Mouse (Mus musculus) layer of hippocampus, adult 8-10 months (tissue): ENCODE data around the gene Ifnar1. TPM values are rescaled to one million over a fixed set of nuclear protein-coding genes. Genes with fewer than 3 reads are reported as not detected.

ENCODE experiments used
- DNase-seq, 2 experiments: peaks; one replicate each; pipeline ENCODE4 v3.0.0; 2022; ENCODE audit warnings: low spot score in 2 of 2
- microRNA-seq, 2 experiments: library from miRNA; unstranded; fragments of <30 nt; microRNA quantifications; one replicate each; pipeline ENCODE4 v1.2.0; 2022
- total RNA-seq, 4 experiments: library from RNA; stranded (reverse); gene quantifications; 2 replicates each; pipeline ENCODE4 v1.2.4; 2022

Ifnar1 gene
- total RNA-seq, 4 experiments from 2014 or later, result 44.9 to 54.0 (median 48.4) TPM

DNA sequence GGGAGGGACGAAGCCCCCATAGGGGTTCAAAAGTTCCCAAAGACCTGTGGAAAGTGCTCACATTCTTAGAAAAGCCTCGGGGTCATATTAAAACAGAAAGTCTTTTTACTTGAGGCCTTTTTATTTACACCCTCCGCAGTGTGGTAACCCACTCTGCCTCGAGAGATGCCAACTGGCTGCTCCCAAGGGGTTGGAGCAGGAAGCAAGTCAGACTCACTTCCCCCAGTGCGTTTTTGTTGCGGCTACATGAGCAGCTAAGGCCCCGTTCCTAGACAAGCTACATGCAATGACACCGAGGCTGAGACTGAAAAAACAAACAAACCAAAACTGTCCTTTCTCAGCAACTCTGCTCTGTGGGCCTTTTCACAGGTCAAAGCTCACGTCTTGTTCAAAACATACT lies 53.5 kb downstream of the Ifnar1 start:
- DNase-seq, result no peak

DNA sequence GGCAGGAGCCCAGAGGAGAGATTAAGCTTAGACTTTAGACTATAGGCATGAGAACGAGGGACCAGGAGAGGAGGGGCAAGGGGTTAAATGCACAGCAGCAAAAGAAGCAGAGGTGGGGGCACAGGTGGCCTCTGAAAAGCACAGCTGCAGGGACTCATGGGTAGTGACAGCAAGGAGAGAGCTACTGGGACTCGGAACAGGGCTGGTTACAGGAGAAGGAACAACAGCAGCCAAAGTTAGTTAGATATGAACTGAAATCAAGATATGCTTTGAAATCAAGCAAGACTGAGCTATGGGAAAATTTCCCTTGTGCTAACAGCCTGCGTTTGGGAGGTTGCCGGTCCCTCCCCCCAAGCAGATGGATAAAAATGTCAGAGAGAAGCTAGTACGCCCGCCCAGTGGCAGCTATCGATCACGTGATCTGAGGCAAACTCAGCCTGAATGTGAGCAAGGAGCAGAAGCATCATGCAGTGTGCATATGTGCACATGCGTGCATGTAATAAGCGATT lies 56.6 kb downstream of the Ifnar1 start:
- peak; percentile 63 to 64 for DNase-seq

DNA sequence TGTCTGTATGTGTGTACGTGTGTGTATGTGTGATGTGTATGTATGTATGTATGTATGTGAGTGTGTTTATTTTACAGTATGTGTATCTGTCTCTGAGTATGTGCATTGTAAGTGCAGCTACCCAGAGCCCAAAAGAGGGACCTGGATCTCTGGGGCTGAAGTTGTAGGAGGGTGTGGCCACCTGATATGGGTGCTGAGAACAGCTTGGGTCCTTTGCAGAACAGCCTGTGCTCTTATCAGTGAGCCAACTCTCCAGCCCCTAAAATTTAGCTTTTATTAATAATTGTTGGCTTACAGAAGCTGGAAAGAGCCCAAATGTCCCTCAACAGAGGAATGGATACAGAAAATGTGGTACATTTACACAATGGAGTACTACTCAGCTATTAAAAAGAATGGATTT lies 58.6 kb downstream of the Ifnar1 start:
- DNase-seq, result no peak

DNA sequence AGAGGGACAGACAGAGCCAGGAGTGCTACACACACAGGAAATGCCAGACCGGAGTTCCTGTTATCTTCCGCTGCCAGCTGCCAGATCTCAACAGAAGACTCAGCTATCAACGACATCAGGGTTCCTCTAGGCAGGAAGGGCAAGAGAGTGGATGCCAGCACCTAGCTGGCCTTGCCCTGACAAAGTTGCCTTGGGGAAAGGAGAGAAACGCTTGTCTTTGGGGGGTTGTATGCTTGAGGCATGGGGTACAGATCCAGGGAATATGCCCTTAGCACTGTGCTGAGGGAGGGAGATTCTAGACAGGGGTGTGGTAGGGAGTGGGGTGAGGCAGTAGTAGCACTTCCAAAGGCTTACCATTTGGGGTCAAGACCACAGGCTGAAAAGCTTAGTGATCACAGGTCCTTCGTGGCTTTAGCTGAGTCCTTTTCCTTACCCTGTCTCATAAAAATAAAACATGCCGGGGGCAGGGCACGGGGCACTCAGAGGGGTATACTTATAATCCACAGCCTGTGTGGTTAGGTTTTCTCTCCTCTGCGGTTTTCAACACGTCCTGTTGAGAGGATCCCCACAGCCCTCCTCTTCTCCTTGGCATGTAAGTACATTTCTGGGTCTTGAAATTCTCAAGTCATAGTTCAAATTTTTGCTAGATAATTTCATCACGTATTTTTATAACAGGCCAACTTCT lies 60.7 kb downstream of the Ifnar1 start:
- no peak for DNase-seq

DNA sequence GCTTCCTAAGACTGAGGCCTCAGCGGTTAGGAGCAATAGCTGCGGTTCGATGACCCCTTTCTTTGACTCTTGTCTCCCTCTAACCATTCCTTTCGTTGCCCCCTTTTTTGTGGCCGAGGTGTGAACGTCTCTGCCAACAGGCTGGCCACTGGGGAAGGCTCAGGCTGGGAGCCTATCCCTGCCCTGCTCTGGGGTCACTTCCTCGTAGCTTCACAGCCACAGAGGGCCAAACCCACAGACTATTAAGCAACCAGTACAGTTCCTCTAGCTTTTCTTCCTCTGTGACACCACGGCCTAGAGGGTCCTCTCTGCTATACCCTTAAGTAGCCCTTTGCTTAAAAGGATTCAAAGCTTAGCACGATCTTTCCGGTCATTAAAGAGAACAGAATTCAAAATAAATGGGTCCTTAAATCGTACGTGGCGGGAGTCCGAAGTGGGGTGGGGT lies 61.4 kb downstream of the Ifnar1 start:
- no peak for DNase-seq

DNA sequence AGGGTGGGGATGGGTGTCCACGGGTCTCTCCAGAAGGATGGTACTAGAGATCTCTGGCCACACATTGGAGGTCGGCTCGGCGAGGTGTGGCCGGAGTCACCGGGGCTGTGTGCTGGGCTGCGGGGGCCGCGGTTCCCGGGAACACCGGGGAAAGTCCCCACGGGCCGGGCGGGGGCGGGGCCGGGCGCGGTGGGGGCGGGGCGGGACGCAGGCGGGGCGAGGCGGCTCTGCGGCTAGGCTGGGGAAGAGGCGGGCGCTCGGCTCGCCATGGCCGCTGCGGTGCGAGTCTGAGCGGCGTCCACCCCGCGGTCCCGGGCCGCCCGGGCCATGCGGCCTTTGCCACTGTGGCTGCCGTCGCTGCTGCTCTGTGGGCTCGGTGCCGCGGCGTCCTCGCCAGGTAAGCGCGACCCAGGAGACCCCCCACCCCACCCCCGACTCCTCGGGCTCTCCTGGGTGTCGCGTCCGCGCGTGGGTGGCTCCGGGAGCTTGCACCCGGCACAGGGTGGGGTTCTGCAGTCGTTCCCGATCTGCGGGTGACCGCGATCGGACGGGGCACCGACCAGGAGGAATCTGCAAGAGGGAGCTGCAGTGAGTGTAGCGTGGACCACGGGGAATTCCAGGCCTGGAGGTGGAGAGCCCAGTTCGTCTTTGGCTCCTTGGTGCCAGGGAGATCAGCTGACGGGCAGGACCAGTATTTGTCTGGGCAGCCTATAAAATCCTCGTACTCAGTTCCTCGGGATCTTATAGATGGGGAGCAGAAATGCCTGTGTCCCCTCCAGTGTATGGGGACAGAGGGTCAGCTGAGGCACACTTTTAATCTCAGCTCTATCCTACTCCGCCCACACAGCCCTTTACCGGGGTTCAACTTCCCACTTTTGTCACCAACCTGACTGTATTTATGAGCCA lies 62.1 kb downstream of the Ifnar1 start, which contains the start of gene Ifngr2:
Gene Ifngr2 (plus strand): TSS at position 237 of the 906 bp plus-strand sequence.
- DNase-seq, result peak in 1 of 2 experiments; percentile 32

DNA sequence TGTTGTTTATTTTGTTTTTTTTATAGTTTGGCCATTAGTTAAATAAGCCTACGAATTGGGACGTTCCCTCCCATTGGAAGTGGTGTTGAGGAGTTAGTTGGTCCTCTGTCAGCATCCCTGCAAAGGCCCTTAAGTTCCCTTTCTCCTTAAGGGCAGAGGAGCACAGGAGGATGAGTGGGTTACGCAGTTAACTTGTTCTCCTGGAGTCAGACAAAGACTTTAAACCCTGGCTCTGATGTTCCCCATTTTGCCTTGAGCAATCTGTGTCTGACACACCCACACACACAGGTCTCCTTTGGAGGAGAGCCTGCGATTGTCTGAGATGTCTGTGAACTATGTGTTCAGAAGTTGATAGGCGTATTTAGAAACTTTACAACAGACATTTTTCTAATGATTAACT lies 62.9 kb downstream of the Ifnar1 start:
- no peak for DNase-seq

DNA sequence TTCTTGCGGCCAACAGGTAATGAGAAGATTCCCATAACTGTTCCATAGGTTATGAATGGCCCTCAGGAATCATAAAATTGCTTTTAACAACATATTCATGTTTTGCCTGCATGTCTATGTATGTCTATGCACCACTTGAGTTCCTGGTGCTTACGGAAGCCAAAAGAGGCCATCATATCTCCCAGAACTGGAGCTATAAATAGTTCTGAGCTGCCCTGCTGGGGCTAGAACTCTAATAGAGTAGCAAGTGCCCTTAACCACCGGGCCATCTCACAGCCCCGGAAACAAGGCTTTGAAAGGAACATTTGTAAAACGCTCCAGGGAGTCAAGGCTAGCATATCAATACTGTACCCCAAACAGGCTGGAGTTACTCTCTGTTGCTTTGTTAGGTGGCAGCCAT lies 63.5 kb downstream of the Ifnar1 start:
- no peak for DNase-seq

DNA sequence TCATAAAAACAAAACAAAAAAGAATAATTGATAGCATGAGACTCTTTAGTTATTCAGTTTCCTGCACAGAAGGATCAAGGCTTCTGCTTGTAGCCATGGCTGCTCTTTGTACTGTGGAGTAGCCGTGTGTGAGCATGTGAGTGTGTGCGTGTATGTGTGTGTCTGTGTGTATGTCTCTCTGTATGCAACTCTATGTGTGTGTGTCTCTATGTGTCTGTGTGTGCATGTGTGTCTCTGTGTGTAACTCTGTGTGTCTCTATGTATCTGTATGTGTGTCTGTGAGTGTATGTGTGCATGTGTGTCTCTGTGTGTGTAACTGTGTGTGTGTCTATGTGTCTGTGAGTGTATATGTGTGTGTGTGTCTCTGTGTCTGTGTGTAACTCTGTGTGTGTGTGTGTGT lies 64.0 kb downstream of the Ifnar1 start:
- DNase-seq, result no peak

DNA sequence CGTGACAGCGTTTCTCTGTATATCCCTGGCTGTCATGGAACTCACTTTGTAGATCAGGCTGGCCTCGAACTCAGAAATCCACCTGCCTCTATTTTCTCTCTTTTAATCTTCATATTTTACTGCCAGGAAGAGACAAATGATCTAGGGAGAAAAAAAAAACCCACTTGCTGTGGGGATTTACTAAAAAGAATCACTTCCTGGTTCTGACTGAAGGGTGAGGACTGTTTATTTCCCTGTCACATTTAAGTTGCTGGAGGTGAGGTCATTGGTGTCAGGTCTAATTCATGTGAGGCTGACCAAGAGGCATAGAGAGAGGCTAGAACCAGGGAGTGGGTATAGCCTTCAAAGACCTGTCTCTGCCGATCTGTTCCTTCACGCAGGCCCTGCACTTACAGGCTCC lies 64.6 kb downstream of the Ifnar1 start:
- no peak for DNase-seq

DNA sequence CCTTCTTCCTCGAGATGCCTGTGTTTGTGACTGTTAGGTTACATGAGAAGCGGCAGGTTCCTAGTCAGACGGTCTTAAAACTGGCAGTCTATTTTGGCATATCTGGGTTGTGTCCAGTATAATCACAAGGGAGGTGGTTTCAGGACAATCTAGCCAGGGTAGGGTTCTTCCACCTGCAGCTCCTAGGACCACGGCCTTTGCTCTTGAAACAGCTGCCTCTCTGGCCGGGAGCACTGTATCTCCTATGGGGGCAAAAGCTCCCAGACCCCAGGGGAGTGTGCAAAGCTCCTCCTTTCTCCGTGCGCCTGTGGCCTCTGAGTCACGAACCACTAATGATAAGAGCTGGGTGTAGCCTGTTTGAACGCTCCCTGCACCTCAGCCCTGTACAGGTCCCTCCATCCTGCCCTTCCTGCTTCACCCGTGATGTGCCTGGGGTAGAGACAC lies 66.1 kb downstream of the Ifnar1 start:
- no peak for DNase-seq

DNA sequence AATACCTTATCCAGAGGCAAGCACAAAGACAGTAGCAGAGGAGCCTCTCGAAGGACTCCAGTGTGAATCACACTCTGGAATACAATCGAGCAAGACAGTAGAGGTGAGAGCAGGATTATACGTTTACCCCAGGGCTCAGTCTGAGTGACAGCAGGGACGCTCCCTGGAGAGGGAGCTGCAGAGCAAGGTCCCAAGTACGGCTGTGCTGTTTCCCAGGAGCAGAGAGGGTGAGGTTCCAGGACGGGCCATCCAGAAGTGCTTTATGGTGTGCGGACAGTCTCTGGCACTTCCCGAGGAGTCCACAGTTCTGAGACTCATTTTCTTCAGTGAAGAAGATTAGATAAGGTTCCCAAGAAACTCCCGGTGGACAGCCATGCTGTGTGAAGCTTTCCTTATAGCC lies 67.0 kb downstream of the Ifnar1 start:
- no peak for DNase-seq

DNA sequence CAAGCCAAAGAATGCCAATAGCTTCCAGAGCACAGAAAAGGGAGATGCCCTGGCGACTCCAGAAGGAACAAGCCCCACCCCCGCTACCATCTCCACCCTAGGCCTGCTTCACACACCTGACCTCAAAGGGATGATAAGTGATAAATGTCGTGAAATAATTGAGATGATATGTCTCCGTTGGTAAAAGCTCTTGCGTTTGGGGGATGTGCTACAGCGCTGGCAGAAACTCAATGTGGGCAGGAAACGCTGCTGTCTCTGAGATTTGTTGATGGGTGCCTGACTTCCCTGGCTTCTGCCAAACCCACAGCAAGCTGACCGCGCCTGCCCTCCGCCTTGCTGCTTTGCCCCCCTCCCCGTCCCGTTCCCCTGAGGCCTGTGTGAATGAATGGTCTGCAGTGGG lies 68.6 kb downstream of the Ifnar1 start:
- DNase-seq, result no peak

DNA sequence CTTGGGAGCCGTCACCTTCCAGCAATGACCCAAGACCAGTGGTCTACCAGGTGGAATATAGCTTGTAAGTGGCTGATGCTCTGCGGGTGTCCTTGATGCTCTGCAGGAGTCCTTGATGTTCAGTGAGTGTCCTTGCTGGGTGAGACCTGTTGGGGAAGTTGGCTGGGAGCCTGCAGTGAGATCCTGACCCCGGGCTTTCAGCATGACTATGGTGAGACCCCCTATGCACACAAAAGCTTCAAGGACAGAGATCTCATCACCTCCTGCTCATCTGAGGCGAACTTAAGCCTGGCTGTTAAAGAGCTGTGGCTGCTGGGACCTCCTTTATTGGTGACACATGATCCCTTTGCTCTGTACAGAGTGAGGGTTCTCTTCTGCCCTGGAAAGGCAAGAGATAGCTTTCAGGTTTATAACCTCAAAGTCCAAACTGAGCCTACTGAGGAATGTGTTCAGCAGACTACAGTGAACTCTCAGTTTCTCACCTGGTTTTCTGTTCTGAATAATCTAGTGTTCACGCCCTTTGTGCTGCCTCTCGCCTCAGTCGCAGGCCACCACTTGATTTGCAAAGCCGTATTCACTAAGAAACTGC lies 70.1 kb downstream of the Ifnar1 start:
- no peak for DNase-seq

DNA sequence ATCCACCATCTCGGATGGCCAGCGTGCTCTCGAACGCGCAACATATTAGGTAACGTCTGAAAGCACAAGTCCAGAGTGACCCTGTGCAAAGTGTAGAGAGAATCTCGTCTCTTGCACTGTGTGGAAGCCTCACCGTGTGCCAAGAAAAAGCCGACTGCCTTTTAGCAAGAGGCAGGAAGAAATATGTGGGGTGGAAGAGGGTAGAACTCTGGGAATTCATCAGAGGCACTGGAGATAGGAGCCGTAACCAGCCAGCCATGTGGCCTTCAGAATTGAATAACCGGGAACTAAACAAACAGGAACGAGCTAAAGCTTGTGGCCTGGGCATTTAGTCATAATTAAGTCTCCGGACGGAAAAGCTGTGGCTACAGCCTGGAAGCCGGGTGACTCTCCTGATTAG lies 71.6 kb downstream of the Ifnar1 start:
- DNase-seq, result no peak

Small RNA genes lying within 50 kb of the gene (microRNA-seq; reads per million reads assigned to microRNA genes)
- 0 reads per million in 2 experiments for gene Mir6367

Other genes starting within 250 kb of the Ifnar1 start
- gene Olig1, start 215.5 kb upstream of the Ifnar1 start, total RNA-seq, result 100 to 1,000 TPM in 1 of 4 experiments, 10 to 100 TPM in 3; 86.9 to 110 (median 89.6) TPM
- 10 to 100 TPM; 21.3 to 48.8 (median 34.5) TPM for gene Ifnar2, start 112.5 kb upstream of the Ifnar1 start, total RNA-seq
- gene Gm21970, start 93.5 kb upstream of the Ifnar1 start, total RNA-seq, result under 1 TPM in 1 of 4 experiments, not detected in 3; 0.72 TPM
- gene Il10rb, start 79.1 kb upstream of the Ifnar1 start, total RNA-seq, result 10 to 100 TPM in 3 of 4 experiments, 1 to 10 TPM in 1; 9.6 to 18.3 (median 14.3) TPM
- gene Ifngr2, start 61.8 kb downstream of the Ifnar1 start, total RNA-seq, result 10 to 100 TPM; 38.9 to 52.7 (median 46.3) TPM
- 100 to 1,000 TPM in 2 of 4 experiments, 10 to 100 TPM in 2; 78.8 to 108 (median 89.8) TPM for gene Tmem50b, start 112.6 kb downstream of the Ifnar1 start, total RNA-seq
- gene Dnajc28, start 133.8 kb downstream of the Ifnar1 start, total RNA-seq, result 10 to 100 TPM in 1 of 4 experiments, 1 to 10 TPM in 3; 7.6 to 13.5 (median 8.8) TPM
- 10 to 100 TPM; 51.4 to 67.0 (median 56.2) TPM for gene Gart, start 161.7 kb downstream of the Ifnar1 start, total RNA-seq
- gene Son, start 162.3 kb downstream of the Ifnar1 start, total RNA-seq, result 100 to 1,000 TPM; 240 to 273 (median 257) TPM
- gene Donson, start 203.5 kb downstream of the Ifnar1 start, total RNA-seq, result 10 to 100 TPM; 20.7 to 25.7 (median 22.6) TPM
- gene Cryzl1, start 243.7 kb downstream of the Ifnar1 start, total RNA-seq, result 100 to 1,000 TPM; 106 to 131 (median 119) TPM
- 100 to 1,000 TPM; 141 to 206 (median 179) TPM for gene Itsn1, start 244.0 kb downstream of the Ifnar1 start, total RNA-seq